Mouse (Mus musculus): Measurements from ENCODE around the gene Hspbp1.

- TF ChIP-seq POLR2A (IDR thresholded peaks at IDR 0.05; ENCODE audit: borderline replicate concordance, control insufficient read depth, low read depth, low read length) (no peak), CTCF (IDR thresholded peaks at IDR 0.05; ENCODE audit: control insufficient read depth, insufficient read depth, low read length) (no peak)
Observed at GRCm38 (mm10) chr7:4619979-4620378, 64.9 kb downstream of the Hspbp1 start.

Measured in bone marrow, adult 2 months (tissue).